Mouse (Mus musculus): ENCODE data around the gene Nbr1.

Gene Nbr1

DNA sequence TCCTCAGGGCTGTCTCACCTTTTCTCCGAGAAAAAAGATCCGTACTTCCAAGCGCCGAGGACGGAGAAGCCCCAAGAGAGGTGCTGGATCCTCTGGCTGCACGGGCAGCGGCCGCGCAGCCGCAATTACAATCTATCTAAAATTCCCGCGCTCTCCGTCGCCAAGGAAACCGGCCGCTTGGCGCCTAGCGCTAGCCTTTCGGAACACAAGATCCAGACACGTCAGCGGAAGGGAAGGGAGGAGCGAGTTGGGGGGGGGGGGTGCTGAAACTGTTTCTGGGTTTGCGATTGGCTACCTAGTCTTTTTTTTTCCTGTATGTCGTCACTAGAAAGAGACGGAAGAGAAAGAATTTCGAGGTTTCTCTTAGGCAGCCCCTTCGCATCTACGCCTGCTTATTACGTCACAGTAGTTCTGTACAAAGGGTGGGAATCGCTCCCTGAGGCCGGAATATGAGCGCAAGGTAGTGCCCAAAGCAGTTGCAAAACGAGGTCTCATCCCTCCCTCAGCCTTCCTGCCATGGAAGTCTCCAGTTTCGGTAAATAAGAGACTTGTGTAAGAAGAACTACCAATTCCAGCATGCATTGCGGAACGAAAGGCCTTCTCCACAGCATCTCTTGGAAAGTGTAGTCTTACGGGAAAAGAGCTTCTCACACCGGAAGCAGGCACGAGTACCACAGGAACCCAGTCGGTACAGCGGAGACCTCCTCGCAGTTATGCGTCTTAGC is at the start of gene Nbr1, which contains the start of gene Brca1:
Gene Nbr1 (plus strand): TSS at position 399 of the 725 bp plus-strand sequence.
Gene Brca1 (minus strand): TSS at position 205 of the 725 bp plus-strand sequence.
- peak; percentile 85 to 91 for DNase-seq (ENCODE audit: low spot score in 2 of 2)

DNA sequence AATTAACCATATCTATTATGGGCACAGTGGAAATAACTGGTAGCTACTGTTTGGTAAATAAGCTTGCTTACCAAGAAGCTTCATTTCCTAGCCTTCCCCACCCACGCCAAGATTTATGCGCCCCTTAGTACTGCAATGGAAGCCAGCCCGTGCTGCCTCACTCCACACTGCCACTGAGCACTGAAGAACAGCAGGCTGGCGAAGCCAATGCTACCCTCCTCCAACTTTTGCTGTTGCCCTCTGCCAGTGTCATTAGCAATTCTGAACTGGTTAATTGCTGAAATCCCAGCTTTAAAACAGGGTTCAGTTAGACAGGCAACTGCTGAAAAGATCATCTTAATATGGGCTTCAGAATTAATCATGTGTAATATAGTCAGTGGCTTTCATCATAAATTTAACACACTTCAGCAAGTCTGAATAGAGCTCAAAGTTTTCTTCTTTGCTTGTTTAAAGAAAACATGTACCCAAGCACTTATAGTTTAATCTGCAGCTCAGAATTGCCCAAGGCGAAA is 45.6 kb upstream of the Nbr1 start:
- DNase-seq (ENCODE audit: low spot score in 2 of 2) = no peak

DNA sequence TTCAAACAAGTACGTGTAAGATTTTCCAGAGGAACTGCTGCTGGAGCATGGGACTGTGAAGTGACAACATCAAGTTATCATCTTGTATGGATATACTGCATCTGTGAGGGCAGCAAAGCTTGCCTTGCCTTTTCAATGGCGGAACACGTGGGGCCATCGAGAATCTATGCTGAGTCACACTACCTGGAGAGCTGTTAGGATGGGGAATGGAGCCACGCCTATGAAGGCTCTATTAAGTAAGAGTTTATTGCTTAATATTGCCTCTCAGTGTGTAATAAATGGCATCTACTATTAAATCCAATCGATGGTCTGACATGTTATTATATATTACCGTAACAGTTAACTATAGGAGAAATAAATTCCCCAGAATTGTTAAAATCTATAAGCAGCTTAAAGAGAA is 44.9 kb upstream of the Nbr1 start:
- no peak for DNase-seq (ENCODE audit: low spot score in 2 of 2)

DNA sequence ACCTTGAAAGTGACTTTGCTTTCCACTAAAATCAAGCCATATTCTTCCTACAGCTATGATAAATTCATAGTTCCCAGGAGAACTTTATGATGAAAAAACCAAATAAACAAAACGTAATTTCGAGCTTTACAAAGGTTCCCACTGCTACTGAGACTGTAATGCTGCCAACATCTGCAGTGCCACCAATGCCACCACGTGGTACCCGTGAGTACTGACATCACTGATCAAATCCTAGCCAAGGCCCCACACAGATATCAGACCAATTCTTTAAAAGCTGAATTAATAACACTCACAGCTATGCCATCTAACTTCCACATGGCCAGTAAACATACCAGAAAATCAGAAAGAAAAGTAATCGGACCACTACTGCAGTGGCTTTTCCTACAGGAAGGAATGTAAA is 33.0 kb upstream of the Nbr1 start:
- DNase-seq (ENCODE audit: low spot score in 2 of 2) = no peak

DNA sequence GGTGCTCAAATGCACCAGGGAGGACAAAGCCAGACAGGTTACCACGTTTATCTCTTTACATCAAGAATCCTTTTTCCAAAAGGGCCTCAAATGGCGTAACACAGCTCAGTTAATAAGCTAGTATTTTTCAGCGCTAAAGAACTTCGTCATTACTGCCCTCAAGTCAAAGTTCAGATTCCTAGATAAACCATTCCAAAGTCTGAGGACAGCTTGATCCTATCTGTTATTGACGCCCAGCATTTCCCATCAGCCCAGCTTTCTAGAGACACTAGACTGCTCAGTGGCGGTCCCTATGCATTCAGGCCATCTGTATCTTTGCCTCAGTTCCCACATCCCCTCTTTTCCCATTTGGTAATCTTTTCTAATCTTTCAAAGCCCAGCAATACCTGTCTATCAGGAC is 32.6 kb upstream of the Nbr1 start:
- no peak for DNase-seq (ENCODE audit: low spot score in 2 of 2)

DNA sequence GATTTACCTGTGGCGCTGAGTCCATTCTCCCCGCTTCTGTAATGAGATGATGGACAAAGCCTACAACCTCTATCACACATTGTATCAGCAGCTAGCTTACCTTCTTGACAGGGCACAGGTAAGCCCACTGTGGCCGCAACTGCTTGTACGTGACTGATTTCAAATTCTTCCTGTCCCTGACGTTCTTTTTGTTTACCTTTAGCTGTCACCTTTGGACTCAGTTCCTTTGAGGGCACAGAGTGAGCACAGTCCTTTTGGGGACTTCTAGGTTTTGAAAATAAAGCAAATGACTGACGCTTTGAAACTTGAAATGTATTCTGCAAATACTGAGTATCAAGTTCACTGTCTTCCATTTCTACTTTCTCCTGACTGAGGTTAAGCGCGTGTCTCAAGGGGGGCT is 27.5 kb upstream of the Nbr1 start:
- no peak for DNase-seq (ENCODE audit: low spot score in 2 of 2)

DNA sequence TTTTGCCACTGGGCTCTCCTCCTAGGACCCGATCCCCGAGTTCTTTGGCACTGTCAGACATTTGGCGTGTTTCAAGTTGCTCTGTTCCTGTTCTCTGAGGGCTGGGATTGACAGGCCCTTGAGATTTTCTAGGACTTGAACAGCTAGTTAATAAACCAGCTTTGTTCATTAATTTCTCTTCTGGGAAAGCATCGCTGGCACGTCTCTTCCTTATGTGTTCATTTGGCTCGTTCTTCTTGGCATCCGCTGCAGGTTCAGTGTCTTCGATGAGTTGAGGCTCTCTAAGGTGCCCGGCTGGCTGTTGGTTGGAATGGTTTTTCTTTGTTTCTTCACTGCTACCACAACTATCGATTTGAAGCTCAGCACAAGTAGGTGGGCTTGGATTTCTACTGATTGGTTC is 26.9 kb upstream of the Nbr1 start:
- no peak for DNase-seq (ENCODE audit: low spot score in 2 of 2)

DNA sequence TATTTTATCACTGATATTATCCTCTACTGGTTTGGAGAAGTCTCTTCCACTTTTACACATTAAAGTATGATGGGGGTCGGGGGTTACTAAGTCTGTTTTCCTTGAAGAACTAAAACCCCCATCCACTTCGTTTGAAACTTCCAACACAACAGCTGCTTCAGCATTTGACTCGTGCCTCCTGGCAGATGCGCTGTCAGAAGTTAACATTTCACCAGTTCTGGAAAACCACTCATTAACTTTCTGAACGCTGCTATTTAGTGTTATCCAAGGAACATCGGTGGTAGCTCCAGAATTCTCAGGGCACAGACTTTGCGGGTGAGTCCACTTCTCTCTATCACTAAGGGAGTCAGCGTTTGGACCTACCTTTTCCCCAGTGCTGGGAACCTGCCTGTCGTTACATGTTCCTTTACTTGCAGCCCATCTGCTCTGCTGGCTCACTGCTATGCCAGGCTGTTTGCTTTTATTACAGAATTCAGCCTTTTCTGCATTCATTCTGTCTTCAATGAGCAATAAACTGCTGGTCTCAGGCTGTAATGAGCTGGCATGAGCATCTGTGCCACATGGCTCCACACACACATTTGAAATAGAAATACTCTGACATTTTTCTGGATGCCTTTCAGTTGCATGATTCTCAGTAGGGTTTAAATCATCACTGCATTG is 25.9 kb upstream of the Nbr1 start:
- no peak for DNase-seq (ENCODE audit: low spot score in 2 of 2)

DNA sequence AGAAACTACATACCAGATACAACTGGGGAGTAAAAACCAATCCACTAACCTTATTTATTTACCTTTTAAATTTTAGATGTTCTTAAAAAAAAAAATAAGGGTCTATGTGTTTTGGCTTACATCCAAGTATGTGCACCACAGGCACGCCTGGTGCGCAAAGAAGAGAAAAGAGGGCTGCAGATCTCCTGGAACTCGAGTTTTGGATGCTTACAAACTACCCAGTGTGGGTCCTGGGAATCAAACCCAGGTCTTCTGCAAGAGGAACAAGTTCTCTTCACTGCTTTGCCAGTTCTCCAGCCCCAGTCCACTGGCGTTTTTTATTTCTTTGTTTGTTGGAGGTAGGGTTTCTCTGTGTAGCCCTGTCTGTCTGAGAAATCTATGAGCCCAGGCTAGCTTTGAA is 25.3 kb upstream of the Nbr1 start:
- no peak for DNase-seq (ENCODE audit: low spot score in 2 of 2)

DNA sequence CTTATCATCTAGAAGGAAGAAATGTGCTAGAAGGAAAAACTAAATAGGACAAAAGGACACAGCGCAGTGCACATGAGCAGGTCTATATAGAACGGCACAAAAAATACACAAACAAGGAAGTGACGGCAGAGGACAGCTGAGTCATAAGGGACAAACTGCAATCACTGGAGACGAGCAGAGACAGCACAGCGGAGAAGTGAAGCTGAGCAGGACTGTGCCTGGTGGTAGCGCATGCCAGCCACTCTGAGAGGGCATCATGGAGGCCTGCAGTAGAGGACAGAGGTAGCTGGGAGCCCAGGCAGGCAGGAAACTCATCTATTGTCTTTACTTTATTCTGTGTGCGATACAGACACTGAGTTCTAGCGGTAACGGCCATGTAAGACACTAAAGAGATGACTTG is 8.4 kb upstream of the Nbr1 start:
- DNase-seq (ENCODE audit: low spot score in 2 of 2) = no peak

DNA sequence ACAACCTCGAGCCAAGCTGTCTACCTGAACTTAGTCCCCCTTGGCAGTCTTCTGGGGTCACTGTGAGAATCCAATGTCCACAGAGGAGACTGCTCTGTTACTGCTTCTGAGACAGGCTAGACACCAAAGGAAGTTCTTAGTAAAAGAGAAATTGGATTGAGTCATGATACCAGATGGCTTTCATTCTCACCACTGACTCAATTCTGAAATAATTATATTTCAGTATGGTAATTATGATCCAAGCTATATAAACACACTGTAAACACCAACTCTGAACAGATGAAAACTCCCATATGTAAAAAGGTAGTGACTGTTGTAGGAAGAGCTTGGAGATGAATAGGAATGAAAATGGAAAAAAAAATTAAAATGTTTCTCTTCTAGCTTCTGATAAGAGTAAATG is 7.8 kb upstream of the Nbr1 start:
- DNase-seq (ENCODE audit: low spot score in 2 of 2) = no peak

DNA sequence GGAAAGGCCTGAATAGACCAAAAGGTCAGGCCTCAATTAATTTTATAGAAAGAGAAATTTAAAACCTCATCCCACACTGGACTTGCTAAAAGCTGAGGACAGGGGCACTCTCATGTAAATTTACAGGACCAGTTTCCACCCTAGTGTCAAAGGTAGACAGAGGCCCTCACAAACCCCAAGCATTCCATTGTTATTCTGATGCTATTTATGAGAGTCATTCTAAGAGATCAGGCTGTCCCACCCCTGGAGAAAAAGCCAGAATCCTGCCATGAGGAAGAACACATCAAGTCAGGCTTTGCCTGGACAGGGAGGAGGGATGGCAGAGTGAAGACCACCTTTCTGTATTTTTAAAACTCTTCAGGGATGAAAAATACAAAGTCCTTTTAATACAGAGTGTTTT is 3.4 kb upstream of the Nbr1 start:
- no peak for DNase-seq (ENCODE audit: low spot score in 2 of 2)

DNA sequence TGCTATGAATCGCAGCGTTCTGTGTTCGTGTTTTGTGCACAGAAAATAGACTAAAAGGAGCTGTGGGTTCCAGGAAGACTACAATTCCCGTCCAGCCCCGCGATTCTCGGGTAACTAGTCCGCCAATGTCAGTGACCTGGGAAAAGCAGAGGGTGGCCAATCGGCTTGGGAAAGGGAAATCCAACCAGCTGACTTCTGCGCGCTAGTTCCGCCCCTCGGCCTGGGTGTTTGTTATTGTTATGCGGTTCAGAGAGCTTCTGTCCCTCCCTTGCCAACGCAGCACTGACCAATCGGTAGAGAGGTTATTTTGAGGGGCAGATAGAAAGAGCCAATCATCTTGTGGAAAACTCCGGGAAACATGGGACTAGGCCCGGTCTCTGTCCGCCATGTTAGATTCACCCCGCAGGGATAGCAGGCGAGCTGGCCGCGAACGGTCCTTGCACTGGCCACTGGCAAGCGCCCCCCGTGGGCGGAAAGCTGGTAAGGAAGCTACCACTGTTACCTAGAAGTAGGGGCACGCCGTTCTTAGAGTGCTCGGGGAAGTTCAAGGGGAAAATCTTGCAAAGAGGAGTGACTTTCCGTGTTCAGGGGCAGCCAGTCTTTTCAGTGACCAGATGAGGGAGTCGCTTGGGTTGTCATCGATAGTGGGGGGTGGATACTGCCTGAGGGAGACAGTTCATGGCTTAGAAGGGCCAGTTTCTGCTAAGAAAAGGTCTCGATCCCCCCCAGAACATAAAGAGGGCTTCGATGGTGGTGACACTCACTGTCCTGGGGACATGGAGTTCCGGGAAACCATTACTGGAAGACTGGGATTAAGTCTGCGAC is 739 bp downstream of the Nbr1 start:
- DNase-seq (ENCODE audit: low spot score in 2 of 2) = peak; percentile 99

DNA sequence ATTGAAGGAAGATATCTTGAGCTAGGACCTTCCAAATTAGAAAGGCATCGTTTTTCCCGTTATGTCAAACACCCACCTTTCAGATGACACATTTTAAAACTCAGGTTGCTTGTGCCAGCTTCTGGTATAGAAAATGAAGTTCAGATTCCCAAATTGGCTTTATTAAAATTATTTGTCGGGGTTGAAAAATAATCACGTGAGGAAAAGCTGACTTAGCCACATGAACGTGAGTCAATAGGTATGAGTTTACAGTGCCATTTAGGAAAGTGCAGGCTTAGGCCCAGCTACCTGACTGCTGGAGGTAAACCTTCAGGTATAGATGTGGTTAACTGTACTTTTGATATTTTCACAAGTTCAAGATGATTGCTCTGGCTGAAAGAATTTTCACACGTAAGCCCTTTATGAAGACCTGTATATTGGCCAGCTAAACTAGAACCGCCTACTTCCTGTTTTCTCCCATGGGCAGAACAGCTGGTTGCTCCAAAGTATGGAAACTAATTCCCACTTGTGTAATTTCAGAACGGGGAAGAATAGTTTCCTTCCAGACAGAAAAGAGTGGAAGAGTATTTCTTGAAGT is 1.5 kb downstream of the Nbr1 start:
- DNase-seq (ENCODE audit: low spot score in 2 of 2) = no peak

DNA sequence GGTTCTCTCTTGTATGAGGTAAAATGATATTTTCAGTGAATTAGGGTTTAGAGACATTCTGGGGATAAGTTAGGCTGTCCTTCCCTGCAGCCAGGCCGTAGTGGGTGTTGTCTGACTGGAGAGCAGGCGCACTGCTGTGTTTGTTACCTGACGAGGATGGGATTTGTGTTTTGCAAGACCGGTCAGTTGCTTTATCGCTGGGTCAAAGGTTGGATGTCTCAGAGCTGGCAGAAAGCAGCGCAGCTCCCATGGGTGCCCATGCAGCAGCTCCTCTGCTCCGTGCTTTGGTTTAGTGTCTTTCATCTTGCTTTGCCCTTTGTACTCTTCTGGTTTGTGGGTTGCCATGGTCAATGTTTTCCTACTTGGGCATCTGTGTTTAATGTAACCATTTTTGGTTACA is 4.6 kb downstream of the Nbr1 start:
- DNase-seq (ENCODE audit: low spot score in 2 of 2) = no peak

DNA sequence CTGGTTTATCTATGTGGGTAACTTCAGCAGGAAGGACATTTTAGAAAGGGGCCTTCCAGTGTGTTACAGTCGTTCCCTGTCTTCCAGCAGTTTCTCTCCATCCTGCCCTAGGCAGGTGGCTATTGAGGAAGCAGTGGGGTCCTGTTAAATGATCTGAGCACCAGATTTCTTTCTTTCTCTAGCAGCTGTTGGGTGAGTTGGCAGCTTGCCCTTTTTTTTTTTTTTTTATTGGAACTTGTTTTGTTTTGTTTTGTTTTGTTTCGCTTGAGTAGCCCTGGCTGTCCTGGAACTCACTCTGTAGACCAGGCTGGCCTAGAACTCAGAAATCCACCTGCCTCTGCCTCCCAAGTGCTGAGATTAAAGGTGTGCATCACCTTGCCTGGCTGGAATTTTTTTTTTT is 5.0 kb downstream of the Nbr1 start:
- no peak for DNase-seq (ENCODE audit: low spot score in 2 of 2)

DNA sequence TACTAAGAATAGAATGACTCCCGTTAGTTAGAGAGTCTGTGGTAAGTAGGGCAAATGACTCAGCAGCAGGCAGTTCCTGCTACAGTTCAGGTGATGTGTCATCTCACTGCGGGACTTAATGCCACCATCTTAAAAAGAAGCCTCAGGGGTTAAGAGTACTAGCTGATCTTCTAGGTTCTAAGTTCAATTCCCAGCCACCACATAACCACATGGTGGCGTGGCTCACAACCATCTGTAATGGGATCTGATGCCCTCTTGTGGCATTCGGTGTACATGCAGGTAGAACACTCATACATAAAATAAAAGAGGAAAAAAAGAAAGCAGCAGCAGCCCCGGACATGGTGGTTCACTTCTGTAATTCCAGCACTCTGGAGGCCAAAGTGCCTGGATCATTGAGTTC is 10.4 kb downstream of the Nbr1 start:
- DNase-seq (ENCODE audit: low spot score in 2 of 2) = peak; percentile 46 to 67

DNA sequence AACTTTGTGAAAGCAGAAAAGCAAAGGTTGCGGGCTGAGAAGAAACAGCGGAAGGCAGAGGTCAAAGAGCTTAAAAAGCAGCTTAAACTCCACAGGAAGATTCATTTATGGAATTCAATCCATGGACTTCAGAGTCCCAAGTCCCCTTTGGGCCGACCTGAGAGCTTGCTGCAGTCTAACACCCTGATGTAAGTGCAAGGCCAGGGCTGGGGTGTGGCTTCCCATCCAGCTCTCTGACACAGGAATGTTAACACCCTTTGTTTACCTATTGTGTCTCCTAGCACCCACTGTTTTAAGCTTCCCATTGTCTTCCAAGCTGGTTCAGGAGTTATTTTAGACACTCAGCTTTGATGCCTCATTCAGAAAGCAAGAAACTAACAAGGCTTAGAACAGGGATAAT is 16.5 kb downstream of the Nbr1 start:
- no peak for DNase-seq (ENCODE audit: low spot score in 2 of 2)

DNA sequence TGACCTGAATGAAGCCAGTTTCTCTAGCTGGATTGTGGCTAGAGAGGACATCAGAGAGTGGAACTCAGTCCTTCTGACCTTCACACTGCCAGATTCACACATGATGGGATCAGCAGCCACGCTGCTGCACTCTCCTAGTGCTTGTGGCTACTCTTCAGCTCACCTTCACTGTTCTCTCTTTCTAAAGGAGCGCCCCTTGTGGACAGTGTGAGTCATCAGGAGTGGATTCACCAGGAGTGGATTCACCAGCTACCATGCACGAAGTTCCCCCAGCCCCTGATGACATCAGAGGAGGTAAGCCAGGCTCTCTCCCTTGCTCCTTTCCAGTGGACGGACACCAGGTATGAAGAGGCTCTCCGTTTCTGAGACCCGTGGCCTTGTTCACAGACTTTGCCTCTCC is 24.2 kb downstream of the Nbr1 start:
- no peak for DNase-seq (ENCODE audit: low spot score in 2 of 2)

DNA sequence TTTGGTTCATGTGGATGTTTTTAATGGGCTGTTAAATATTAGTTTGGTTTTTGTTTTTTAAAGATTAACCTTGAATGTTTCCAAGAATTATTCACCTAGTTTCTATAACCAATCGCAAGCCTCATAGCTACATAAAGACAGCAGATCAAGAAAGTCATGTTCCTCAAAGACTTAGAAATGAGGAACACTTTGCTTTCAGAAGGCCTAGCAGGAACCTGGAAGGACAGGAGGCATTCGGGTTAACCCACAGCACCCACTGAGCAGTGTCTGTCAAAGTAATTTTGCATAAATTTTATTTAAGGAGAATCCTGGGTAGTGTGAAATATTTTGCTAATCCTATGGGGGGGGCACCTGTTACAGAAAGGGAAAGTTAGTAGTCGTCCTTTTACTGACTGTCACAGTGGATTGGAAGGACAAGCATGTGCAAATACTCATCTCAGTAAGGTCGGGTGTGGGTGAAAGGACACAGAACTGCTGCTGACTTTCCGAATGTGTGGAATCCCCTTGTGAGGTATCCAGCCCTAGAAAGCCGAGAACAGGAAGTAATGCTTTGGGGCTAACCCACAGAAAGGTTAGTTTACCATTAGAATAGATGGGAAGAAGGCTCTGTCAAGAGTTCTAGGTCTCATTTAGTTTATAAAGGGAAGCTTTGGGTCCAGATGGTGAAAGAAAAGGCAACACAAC is 29.3 kb downstream of the Nbr1 start:
- no peak for DNase-seq (ENCODE audit: low spot score in 2 of 2)

All from spleen, postnatal 36 days (tissue).